Mouse (Mus musculus) c-Kit-positive CD71-positive TER-119-negative erythroid progenitor cells, embryonic 14.5 days (primary cell): ENCODE data around the gene Col8a2.

Experiments
- DNase-seq: peaks from one replicate; pipeline ENCODE4 v3.0.0-alpha.2; 2013; ENCODE audit warnings: low read depth

The Col8a2 gene

GRCm38 (mm10) chr4:126260520-126261201, 25.9 kb upstream of the Col8a2 start:
- DNase-seq: peak; percentile 68

DNA sequence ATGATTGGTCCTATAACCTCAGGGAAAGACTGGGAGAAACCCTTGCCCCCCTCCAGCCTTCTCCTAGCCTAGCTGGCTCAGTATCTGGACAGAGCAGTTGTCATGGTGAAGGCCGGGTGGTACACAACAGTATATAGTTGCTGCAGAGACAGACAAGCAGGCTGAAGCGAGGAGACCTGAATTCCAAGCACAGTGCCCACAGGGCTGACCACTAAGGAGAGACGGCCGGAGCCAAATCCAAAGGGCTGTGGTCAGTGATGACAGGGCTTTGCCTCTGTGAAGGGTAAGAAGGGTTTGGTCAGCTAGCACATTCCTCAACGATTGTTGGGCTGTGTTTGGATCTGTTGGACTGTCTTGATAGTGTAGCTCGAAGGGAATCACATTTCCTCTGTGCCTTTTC, 25.3 kb upstream of the Col8a2 start:
- no peak for DNase-seq

DNA sequence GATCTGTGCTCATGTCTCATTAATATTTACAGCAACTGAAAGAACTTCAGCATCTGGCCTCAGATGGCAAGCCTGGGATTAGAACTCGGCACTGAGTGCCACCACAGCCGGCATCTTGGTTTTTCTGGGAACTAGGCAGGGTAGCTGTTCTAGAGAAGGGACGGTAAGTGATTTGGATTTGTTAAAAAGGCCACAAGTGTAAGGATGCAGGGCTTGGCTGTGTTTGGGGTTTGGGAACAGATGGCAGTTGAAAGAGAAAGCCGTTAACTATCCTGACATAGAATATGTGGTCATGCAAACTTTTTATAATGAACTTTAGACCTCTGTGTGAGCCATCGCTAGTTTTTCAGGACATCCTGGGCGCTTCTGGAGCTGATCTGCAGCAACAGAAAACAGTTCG, 24.9 kb upstream of the Col8a2 start:
- DNase-seq: no peak

GRCm38 (mm10) chr4:126262119-126262807, 24.3 kb upstream of the Col8a2 start, which contains the start of gene Trappc3:
TSS of gene Trappc3 (plus strand) at chr4:126262325.
- DNase-seq: peak; percentile 95

DNA sequence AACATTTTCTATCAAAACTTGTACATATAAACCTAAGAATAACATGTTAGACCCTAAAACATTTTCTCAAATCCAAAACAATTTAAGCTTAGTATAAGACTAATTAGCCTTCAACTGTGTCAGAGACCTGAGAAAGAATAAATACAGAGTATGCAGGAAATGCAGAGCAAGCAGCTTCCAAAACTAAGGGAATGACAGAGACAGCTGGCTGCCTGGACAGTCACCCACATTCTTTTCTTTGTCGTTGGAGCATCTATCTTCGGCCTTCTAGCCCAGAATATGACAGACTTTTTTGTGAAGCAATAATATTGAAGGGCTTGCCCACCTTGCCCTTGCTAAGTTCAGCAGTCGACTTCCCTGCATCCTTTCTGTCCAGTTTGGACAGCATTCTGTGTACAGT, 17.3 kb upstream of the Col8a2 start:
- DNase-seq: no peak

GRCm38 (mm10) chr4:126273753-126274152, 12.8 kb upstream of the Col8a2 start:
- no peak for DNase-seq

GRCm38 (mm10) chr4:126275081-126275480, 11.5 kb upstream of the Col8a2 start:
- DNase-seq: no peak

GRCm38 (mm10) chr4:126275681-126276131, 10.9 kb upstream of the Col8a2 start:
- DNase-seq: no peak

GRCm38 (mm10) chr4:126277906-126278564, 8.6 kb upstream of the Col8a2 start:
- no peak for DNase-seq

DNA sequence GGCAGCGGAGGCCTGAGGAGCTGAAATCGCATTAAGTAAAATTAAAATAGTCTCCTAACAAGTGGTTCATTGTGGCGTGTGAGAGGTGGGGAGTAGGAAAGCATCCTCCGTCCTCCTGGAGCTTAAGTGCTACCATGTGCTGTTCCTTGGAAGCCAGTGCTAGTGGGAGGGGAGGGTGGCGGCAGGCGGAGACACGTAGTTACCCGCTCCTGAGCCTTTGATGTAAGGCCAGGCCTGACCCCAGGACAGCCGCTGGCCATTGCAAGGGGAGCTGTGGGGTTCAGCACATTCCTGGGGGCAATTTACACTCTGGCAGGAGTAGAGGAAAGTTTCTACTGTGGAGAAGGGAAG, 8.1 kb upstream of the Col8a2 start:
- DNase-seq: no peak

DNA sequence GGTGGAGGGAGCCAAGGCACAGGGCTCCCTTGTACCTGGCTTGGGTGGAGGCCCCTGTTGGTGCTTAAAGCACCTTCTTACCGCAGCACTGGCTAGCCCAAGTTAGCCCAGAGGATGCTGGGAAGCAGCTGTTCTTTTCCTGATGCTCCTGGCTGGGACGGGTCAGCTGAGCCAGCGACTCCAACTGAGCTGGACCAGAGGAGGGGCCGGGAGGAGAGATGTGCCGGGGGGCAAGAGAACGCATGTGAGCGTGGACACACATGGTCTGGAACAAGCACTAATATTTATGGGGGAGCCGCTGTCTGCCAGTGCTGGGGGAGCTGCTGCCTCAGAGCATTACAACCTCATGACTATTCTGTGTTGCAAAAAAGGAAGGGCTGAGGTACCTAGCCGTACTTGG, 7.6 kb upstream of the Col8a2 start:
- no peak for DNase-seq

DNA sequence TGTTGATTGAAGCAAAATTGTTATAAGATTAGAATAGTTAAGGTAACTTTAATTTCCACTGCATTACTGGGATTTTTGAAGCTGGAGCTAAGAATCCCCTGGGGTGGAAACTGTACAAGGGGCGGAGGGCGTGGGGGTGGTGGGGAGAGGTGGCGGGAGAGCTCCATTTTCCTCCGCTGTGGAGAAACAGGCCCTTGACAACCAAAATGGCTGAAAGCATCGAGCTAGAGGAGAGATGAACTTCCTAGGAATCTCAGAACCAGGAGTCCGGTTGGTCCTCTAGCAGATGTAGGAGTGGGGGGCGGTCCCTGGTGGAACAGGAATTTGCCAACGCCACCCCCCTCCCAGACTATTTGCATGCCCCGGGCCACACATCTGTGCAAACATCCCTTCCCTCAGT, 4.9 kb upstream of the Col8a2 start:
- no peak for DNase-seq

DNA sequence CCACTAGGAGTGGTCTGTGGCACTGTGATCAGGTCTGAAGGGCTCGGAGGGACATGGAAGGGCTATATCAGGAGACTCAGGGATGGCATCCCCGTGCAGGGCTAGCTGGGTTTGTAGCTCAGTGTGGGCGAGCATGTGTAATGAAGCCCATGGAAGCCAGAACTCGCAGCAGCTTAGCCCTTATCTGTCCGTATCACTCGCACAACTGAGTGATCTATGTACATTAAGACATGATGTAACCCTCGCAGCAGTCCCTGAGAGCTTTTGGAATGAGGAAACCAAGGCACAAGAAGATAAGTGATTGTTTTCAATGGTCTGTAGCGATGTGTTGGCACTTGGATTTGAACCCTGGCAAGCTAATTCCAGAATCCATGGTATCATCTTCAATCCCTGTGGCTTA, 3.0 kb upstream of the Col8a2 start:
- DNase-seq: no peak

GRCm38 (mm10) chr4:126287302-126287995, 856 bp downstream of the Col8a2 start:
- no peak for DNase-seq

DNA sequence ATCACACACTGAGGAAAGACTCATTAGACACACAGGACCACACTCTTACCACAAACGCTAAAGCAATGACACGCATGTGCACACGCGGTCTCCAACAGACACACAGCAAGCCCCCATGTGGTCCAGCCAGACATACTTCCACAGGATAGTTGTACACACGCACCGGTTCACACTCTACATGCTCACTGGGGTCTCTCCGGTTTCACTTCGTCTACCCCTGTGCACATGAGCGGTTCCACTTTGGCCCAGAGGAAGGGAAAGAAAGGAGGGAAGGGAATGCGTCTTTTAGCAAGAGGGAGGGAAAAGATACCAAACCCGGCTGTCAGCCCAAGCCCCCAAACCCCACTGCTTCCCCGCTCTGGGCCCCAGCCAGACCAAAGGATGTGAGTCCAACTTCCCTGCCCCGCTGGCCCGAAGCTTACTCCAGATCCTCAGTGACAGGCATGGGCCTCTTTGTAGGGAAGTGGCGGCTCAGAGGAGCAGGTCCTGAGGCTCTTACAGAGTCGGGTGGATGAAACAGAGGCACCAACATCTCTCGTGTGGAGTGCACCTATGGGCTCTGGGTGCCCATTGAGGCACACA, 1.6 kb downstream of the Col8a2 start:
- no peak for DNase-seq

GRCm38 (mm10) chr4:126290314-126290713, 3.7 kb downstream of the Col8a2 start:
- no peak for DNase-seq

DNA sequence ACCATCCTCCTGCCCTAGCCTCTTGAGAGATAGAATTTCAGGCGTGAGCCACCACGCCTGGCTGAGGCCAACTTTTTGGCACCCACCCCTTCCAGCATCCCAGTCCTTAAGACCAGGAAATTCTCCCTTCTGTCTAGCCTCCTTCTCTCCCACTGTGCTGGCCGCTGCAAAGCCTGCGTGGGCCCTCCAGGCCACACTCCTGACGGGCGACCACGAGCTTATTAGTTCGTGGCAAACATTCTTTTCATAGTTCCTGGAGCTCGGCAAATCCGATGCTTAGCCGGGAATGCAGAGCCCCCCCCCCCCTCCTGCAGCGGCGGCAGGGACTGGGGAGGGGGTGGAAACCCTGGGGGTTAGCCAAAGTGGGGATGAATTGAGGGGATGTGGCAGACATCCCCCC, 4.6 kb downstream of the Col8a2 start:
- no peak for DNase-seq

DNA sequence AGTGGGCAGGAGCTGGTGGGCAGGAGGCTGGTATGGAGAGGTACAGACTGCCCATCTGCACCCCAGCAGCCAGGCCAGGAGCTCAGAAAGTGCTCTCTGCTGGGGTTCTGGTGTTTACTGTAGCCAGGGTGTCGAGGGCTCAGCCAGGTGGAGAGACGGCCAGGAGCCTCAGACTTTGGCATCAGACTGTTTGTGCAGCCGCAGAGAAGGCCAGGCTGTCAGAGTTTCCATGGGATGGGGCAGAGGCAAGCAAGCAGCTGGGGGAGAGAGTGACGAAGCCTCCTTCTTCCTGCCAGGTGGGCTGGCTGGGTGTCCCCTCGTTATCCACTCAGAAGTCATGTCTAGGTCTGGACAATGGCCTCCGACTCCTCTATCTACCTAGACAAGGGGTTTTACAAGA, 8.6 kb downstream of the Col8a2 start:
- DNase-seq: no peak

DNA sequence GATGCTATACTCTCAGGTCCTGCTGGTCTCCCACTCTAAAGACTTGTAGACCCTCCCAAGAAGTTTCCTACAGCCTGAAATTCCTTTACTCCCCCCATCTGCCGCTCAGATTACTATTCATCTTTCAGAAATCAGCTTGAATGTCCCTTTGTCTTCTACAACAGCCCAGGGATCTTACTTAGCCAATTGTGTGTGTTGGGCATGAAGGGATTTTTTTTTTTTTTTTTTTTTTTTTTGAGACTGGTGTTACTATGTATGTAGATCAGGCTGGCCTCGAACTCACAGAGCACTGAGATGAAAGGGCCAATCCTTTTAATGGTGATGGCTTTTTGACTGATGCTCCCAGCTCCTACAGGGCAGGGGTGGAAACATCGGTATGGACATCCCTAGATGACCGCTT, 9.3 kb downstream of the Col8a2 start:
- DNase-seq: no peak

GRCm38 (mm10) chr4:126296617-126297101, 10.1 kb downstream of the Col8a2 start:
- no peak for DNase-seq

DNA sequence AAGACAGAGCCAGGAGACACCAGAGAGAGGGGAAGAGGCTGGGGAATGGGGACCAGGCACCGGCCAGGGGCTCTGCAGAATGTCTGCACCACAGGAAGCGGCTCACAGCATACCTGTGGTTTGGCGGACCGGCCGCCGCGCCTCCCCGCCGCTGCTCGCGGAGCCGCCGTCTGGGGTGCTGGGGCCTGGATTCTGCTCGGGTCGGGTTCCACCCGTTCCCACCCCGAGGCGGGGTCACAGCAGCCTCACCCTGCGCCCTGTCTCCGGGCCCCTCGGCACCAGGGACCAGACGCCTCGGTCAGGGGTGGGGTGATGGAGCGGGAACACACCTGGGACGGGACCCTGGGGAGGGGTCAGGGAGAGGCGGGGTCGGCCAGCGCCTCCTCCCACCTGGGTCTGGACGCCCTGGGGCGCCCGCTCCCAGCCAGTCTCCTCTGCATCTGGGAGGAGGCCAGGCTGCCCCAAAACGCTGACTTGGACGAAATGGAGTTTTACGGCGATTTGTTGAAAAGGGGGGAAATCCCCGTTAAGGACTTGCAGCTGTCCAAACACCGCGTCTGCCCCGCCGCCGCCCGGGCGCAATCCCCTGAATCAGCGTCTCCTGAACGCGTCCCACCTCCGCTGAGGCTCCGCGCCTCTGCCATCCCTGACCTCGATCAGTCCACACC, 14.5 kb downstream of the Col8a2 start:
- DNase-seq: no peak
